Mouse (Mus musculus): ENCODE data around the gene Krtap28-10. TPM values are rescaled to one million over a fixed set of nuclear protein-coding genes. Genes with fewer than 3 reads are reported as not detected.
A peak's percentile ranks its signal among the peaks of the same experiment; 100 is the strongest.
"Not testable (repeated sequence)": the region's sequence is repeated elsewhere in the genome, so short reads cannot be mapped to it uniquely, and the experiment has no call there.

Krtap28-10 gene
- polyA plus RNA-seq, 1 experiment: not detected

DNA sequence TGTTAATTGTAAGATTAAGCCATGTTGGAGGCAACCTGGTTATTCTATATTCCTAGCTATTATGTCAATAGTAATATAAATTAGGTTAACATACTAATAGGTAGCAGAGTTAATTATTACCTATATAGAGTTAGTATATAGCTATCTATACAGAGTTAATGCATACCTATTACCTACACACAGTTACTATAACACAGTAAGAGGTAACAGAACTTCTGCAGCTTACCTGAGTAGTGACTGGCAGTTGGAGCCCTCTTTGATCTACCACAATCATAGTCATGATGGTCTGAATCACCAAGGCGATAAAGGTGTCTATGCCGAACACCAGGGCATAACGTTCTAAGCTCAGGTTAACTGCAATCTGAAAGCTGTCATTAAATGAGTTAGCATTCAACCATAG lies 27.8 kb downstream of the Krtap28-10 start:
- Histone ChIP-seq H3K27ac (ENCODE audit: insufficient read depth, low read depth, low read length) (no peak overlapping the region), H3K36me3 (ENCODE audit: control insufficient read depth, insufficient read depth, low read length) (no peaks in the 10 kb centered on the region; the same call in 1 of the 2 replicates), H3K27me3 (replicated peaks; ENCODE audit: control insufficient read depth, insufficient read depth, low read length) (no peaks in the 10 kb centered on the region), H3K4me3 (ENCODE audit: insufficient read depth, low read depth, low read length) (no peak overlapping the region), H3K4me1 (ENCODE audit: control insufficient read depth, insufficient read depth, low read length) (peaks cover 4% of the 10 kb centered on the region; the same call in 1 of the 2 replicates)
- no peak for DNase-seq
- 66% methylated on average over 3 of the region's 3 CpGs for WGBS
- TF ChIP-seq CTCF (conservative IDR thresholded peaks at IDR 0.05; ENCODE audit: insufficient read depth, insufficient read length, low read depth, low read length): no peak
- TF ChIP-seq POLR2A (IDR thresholded peaks at IDR 0.05; ENCODE audit: low read depth, low read length): no peak

DNA sequence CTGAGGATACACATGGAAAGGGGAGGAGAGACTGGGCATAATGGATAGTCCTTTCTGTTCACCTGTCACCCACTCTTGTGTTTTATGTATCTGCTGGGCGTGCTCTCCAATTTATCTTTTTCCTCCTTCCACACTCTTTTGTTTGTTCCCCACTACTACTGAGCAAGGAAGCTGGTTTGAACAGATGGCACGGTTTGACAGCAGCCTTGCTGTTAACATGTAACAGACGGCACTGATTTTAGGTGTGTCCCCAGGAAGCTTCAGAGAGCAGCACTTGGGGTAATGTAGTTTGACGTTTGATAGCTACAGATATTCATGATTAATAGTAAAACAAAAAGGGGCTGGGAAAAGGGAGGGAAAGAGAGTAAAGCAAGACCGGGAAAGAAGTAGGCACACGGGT lies 34.8 kb downstream of the Krtap28-10 start:
- Histone ChIP-seq H3K4me3 (ENCODE audit: insufficient read depth, low read depth, low read length) (no peak overlapping the region), H3K36me3 (ENCODE audit: control insufficient read depth, insufficient read depth, low read length) (no peaks in the 10 kb centered on the region), H3K4me1 (ENCODE audit: control insufficient read depth, insufficient read depth, low read length) (peaks cover 2% of the 10 kb centered on the region; the same call in 1 of the 2 replicates), H3K27ac (ENCODE audit: insufficient read depth, low read depth, low read length) (no peak overlapping the region), H3K27me3 (replicated peaks; ENCODE audit: control insufficient read depth, insufficient read depth, low read length) (no peaks in the 10 kb centered on the region)
- TF ChIP-seq CTCF (conservative IDR thresholded peaks at IDR 0.05; ENCODE audit: insufficient read depth, insufficient read length, low read depth, low read length): no peak
- no peak for DNase-seq
- WGBS: 75% methylated on average over 6 of the region's 6 CpGs

DNA sequence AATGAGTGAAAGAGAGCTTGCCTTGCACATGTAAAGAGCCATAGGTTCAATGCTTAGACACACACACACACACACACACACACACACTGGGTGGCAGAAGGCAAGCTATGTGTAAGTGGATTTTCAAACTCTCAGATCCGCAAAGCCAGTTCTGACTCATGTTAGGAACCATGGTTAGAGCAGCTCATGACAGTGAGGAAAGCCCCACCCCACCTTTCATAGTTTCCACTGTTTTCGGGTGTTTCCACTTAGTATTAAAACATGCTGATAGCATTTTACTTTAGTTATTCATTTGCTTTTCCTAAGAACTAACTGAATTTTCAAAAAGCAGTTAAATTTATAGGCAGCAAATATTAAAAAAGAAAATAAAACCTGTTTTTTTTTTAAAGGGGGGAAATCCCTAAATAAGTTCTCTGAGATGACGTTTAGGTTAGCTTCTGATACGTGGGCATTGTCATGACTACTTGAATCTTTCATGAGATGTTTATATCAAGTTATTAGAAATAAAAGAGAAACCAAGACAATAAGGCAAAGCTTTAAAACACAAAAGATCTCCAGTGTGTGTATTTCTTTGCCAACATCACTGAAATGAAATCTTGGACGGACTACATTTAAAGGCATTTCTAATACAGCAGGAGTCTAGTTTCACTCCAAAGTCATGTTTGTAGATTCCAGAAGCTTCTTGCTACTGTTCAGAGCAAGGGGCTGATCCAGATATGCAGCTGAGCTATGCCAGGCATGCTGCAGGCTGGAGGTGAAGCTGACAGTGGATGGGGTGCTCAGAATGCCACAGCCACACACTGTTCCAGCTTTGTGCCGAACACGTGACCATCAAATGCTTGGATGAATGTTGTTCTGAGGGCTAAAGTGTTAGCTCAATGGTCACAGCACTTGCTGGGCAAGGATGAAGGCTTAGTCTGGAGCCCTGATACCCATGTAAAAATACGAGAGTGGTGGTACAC lies 35.8 kb downstream of the Krtap28-10 start:
- 79% methylated on average over 8 of the region's 8 CpGs for WGBS
- H3K4me1 ChIP-seq (ENCODE audit: control insufficient read depth, insufficient read depth, low read length): peaks cover 2% of the 10 kb centered on the region; the same call in 1 of the 2 replicates
- H3K36me3 ChIP-seq (ENCODE audit: control insufficient read depth, insufficient read depth, low read length): no peaks in the 10 kb centered on the region
- H3K27ac ChIP-seq (ENCODE audit: insufficient read depth, low read depth, low read length): no peak overlapping the region
- TF ChIP-seq CTCF (conservative IDR thresholded peaks at IDR 0.05; ENCODE audit: insufficient read depth, insufficient read length, low read depth, low read length) (no peak), POLR2A (IDR thresholded peaks at IDR 0.05; ENCODE audit: low read depth, low read length) (no peak)
- H3K27me3 ChIP-seq (replicated peaks; ENCODE audit: control insufficient read depth, insufficient read depth, low read length): no peaks in the 10 kb centered on the region
- no peak overlapping the region for H3K4me3 ChIP-seq (ENCODE audit: insufficient read depth, low read depth, low read length)
- DNase-seq: no peak

DNA sequence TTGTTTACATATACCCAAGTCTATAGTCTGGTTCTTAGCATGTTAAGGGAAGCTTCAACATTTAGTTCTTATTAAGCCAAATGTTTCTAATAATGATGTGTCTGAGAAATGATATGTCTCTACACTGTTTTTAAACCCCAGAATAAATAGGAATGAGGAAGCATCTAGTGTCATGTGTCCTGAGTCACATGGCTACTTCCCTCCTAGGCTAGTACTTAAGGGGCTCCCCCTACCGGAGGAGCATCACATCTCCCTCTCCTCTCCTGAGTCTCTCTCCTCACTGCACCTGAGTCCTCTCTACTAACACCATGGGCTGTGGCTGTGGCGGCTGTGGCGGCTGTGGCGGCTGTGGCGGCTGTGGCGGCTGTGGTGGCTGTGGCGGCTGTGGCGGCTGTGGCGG lies 42.0 kb downstream of the Krtap28-10 start, which contains the start of gene Gm47959:
Gene Gm47959, plus strand, starts transcription at position 243 of the 400 bp plus-strand sequence.
- not testable (repeated sequence) for H3K4me3 ChIP-seq (ENCODE audit: insufficient read depth, low read depth, low read length); H3K27me3 ChIP-seq (replicated peaks; ENCODE audit: control insufficient read depth, insufficient read depth, low read length); DNase-seq; H3K36me3 ChIP-seq (ENCODE audit: control insufficient read depth, insufficient read depth, low read length); H3K4me1 ChIP-seq (ENCODE audit: control insufficient read depth, insufficient read depth, low read length); H3K27ac ChIP-seq (ENCODE audit: insufficient read depth, low read depth, low read length)
- 95% methylated on average over 9 of the region's 9 CpGs for WGBS

DNA sequence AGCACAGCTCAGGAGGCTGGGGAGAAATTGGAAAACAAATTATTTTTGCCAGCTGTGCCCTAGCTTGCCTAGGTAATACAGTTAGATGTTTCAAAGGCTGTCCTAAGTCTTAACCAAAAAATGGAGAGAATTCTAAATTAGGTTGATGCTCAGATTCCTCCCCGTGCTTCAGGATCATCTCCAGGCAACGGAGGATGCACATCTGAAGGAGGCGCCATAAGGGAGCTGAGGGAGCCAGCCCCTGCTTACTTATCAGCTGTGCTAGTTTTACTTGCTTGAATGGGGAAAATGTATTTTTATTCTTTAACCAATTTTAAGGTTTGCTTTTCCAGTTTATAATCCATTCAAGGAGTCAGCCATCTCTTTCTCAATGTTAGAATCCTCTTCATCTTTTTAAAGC lies 48.3 kb downstream of the Krtap28-10 start:
- H3K36me3 ChIP-seq (ENCODE audit: control insufficient read depth, insufficient read depth, low read length): no peaks in the 10 kb centered on the region
- H3K27ac ChIP-seq (ENCODE audit: insufficient read depth, low read depth, low read length): no peak overlapping the region
- H3K4me3 ChIP-seq (ENCODE audit: insufficient read depth, low read depth, low read length): no peak overlapping the region
- DNase-seq: no peak
- no peak for TF ChIP-seq CTCF (conservative IDR thresholded peaks at IDR 0.05; ENCODE audit: insufficient read depth, insufficient read length, low read depth, low read length)
- TF ChIP-seq POLR2A (IDR thresholded peaks at IDR 0.05; ENCODE audit: low read depth, low read length): no peak
- H3K27me3 ChIP-seq (replicated peaks; ENCODE audit: control insufficient read depth, insufficient read depth, low read length): no peaks in the 10 kb centered on the region
- WGBS: 91% methylated on average over 3 of the region's 3 CpGs
- H3K4me1 ChIP-seq (ENCODE audit: control insufficient read depth, insufficient read depth, low read length): peaks cover 22% of the 10 kb centered on the region

DNA sequence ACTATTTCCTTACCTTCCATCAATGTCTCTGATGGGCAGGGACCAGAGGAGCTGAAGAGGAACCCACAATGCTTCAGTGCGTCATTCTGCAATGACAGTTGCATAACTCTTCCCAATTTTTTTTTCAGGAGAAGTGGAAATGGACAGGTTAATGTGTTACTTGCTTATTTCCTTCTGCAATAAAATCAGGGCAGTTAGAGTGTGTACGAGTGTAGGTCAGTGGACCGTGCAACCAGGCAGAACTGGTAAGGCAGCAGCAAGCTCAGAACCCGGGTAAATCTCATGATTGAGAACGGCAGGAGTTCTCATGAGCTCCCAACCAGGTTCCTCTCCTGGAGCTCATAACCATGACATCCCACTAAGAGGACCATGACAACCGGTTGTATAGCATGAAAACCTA lies 50.2 kb downstream of the Krtap28-10 start:
- TF ChIP-seq POLR2A (IDR thresholded peaks at IDR 0.05; ENCODE audit: low read depth, low read length) (no peak), CTCF (conservative IDR thresholded peaks at IDR 0.05; ENCODE audit: insufficient read depth, insufficient read length, low read depth, low read length) (no peak)
- H3K36me3 ChIP-seq (ENCODE audit: control insufficient read depth, insufficient read depth, low read length): no peaks in the 10 kb centered on the region
- DNase-seq: peak; percentile 90
- peaks cover 22% of the 10 kb centered on the region for H3K4me1 ChIP-seq (ENCODE audit: control insufficient read depth, insufficient read depth, low read length)
- H3K27me3 ChIP-seq (replicated peaks; ENCODE audit: control insufficient read depth, insufficient read depth, low read length): no peaks in the 10 kb centered on the region
- H3K4me3 ChIP-seq (ENCODE audit: insufficient read depth, low read depth, low read length): no peak overlapping the region
- peak overlapping the region; percentile 90 for H3K27ac ChIP-seq (ENCODE audit: insufficient read depth, low read depth, low read length)
- 41% methylated on average over 6 of the region's 6 CpGs for WGBS

DNA sequence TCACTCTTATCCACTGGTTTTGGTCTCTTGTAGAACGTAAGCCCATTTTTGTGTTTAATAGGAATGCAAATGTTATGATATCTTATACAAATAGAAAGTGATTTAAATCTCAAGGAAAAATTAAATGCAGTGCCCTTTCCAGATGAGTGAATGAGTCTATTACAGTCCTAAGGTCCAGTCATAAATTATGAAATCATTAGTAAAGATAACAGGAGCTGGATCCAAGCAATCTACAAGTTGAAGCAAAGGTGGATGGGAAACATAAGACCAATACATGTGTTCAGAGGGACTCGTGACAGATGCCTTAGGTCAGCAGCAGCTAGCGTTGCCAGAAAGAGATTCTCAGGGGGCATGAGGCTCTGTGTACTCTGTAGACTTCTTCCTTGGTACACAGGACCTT lies 50.7 kb downstream of the Krtap28-10 start:
- H3K36me3 ChIP-seq (ENCODE audit: control insufficient read depth, insufficient read depth, low read length): no peaks in the 10 kb centered on the region
- peak overlapping the region; percentile 90 for H3K27ac ChIP-seq (ENCODE audit: insufficient read depth, low read depth, low read length)
- WGBS: 63% methylated on average over 3 of the region's 3 CpGs
- peaks cover 22% of the 10 kb centered on the region for H3K4me1 ChIP-seq (ENCODE audit: control insufficient read depth, insufficient read depth, low read length)
- no peaks in the 10 kb centered on the region for H3K27me3 ChIP-seq (replicated peaks; ENCODE audit: control insufficient read depth, insufficient read depth, low read length)
- TF ChIP-seq CTCF (conservative IDR thresholded peaks at IDR 0.05; ENCODE audit: insufficient read depth, insufficient read length, low read depth, low read length) (no peak), POLR2A (IDR thresholded peaks at IDR 0.05; ENCODE audit: low read depth, low read length) (no peak)
- H3K4me3 ChIP-seq (ENCODE audit: insufficient read depth, low read depth, low read length): no peak overlapping the region
- DNase-seq: no peak

Other genes starting within 250 kb of the Krtap28-10 start
- 33.9 and 37.3 TPM in 2 replicates for gene Agfg1, start 203.0 kb downstream of the Krtap28-10 start, polyA plus RNA-seq (2012; rRNA removed)
- gene A030005L19Rik, start 129.2 kb downstream of the Krtap28-10 start, polyA plus RNA-seq (2012; rRNA removed): 0.63 and 0.72 TPM in 2 replicates
- gene A030014E15Rik, start 117.6 kb downstream of the Krtap28-10 start, polyA plus RNA-seq (2012; rRNA removed): not detected in 2 replicates
- not detected in 2 replicates for gene Gm6217, start 111.1 kb downstream of the Krtap28-10 start, polyA plus RNA-seq (2012; rRNA removed)
- gene A030003K21Rik, start 99.1 kb downstream of the Krtap28-10 start, polyA plus RNA-seq (2012; rRNA removed): not detected in 2 replicates
- gene Gm7544, start 86.5 kb downstream of the Krtap28-10 start, polyA plus RNA-seq (2012; rRNA removed): not detected in 2 replicates
- not detected in 2 replicates for gene Gm47955, start 82.2 kb downstream of the Krtap28-10 start, polyA plus RNA-seq (2012; rRNA removed)
- not detected in 2 replicates for gene Gm47959, start 41.9 kb downstream of the Krtap28-10 start, polyA plus RNA-seq (2012; rRNA removed)
- 18.2 and 22.0 TPM in 2 replicates for gene Slc19a3, start 4.0 kb downstream of the Krtap28-10 start, polyA plus RNA-seq (2012; rRNA removed)
- gene Gm47969, start 2.5 kb upstream of the Krtap28-10 start, polyA plus RNA-seq (2012; rRNA removed): not detected in 2 replicates
- not detected in 2 replicates for gene A030005K14Rik, start 16.9 kb upstream of the Krtap28-10 start, polyA plus RNA-seq (2012; rRNA removed)
- gene Krtap28-13, start 18.4 kb upstream of the Krtap28-10 start, polyA plus RNA-seq (2012; rRNA removed): not detected in 2 replicates
- 0.12 and 0.27 TPM in 2 replicates for gene Ccl20, start 74.3 kb upstream of the Krtap28-10 start, polyA plus RNA-seq (2012; rRNA removed)
- 0.39 and 0.44 TPM in 2 replicates for gene Daw1, start 117.3 kb upstream of the Krtap28-10 start, polyA plus RNA-seq (2012; rRNA removed)

Measured in kidney, adult 2 months (tissue).